Comparison of ENCODE assay signal across 12 mouse cellular contexts in the genomic region with DNA sequence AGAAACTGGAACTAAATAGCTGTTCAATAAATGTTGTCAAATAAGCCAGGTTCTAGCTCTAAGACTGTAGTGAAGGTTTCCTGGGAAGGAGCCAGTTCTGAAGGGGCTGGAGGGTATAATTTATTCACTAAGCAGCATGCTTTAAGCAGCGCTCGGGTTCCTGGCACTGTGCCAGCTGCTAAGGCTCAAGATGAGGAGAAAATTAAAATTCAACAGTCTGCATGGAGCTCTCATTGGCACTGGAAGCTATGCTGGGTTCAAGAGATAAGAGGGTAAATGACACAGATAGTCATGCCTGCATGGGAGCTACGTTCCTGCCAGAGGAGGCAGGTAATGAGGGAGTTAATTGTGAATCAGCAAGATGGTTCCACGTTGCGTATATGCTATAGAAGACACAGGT. TPM values are rescaled to one million over a fixed set of nuclear protein-coding genes. Genes with fewer than 3 reads are reported as not detected.
DNase-seq lines count a peak whose midpoint lies in the region; ATAC-seq lines count a peak whose summit lies in the region.
"Had no signal": no experiment of that assay in that cellular context is flagged by ENCODE, and none has a peak within 500 bp of the region (broad histone marks: within the 10 kb centered on the region; RNA-seq: fewer than 3 reads in every experiment).

No protein-coding gene starts in this region.

- DNase-seq in cerebellum, postnatal 10 days: peak; percentile 87
- no peak for DNase-seq in cerebellum, adult 9-10 months
- peak; percentile 44 for DNase-seq in neural tube, embryonic 11.5 days (ENCODE audit: low spot score)
- no peak for DNase-seq in neural tube, embryonic 10.5 days (ENCODE audit: extremely low spot score, low spot score)
- DNase-seq in left cerebral cortex, adult 18-20 months (ENCODE audit: low spot score in 2 of 2): peak; percentile 41 to 69
- peak; percentile 86 for DNase-seq in right cerebral cortex, postnatal 4 days
- DNase-seq in ovary, postnatal 14 days (ENCODE audit: low spot score): no peak
- no peak for DNase-seq in spleen, adult 18-20 months
- DNase-seq: liver, embryonic 13.5 days had no signal

- no peaks in the 10 kb centered on the region for H3K27me3 ChIP-seq in neural tube, embryonic 11.5 days (ENCODE audit: control insufficient read depth, insufficient read depth, low read length)
- H3K27me3 ChIP-seq: liver, embryonic 13.5 days had no signal

- H3K4me1 ChIP-seq in neural tube, embryonic 11.5 days (ENCODE audit: control insufficient read depth, insufficient read depth, low read length): no peaks in the 10 kb centered on the region
- H3K4me1 ChIP-seq: heart, embryonic 13.5 days; liver, embryonic 13.5 days had no signal

- H3K4me2 ChIP-seq in neural tube, embryonic 11.5 days (ENCODE audit: low read depth): no peak overlapping the region
- H3K4me2 ChIP-seq: heart, embryonic 13.5 days; liver, embryonic 13.5 days had no signal

- no peaks in the 10 kb centered on the region for H3K36me3 ChIP-seq in neural tube, embryonic 11.5 days (ENCODE audit: control insufficient read depth, insufficient read depth, low read length)
- H3K36me3 ChIP-seq: heart, embryonic 13.5 days; liver, embryonic 13.5 days had no signal

- no peak overlapping the region for H3K27ac ChIP-seq in neural tube, embryonic 11.5 days (ENCODE audit: low read depth, low read length)
- H3K27ac ChIP-seq: heart, embryonic 13.5 days; liver, embryonic 13.5 days had no signal

- ATAC-seq in neural tube, embryonic 11.5 days (ENCODE audit: insufficient read depth, low FRiP score, low TSS enrichment): no peak

- no peaks in the 10 kb centered on the region for H3K9me3 ChIP-seq in neural tube, embryonic 11.5 days (ENCODE audit: control insufficient read depth, low read length)
- H3K9me3 ChIP-seq: heart, embryonic 13.5 days; liver, embryonic 13.5 days had no signal

- H3K9ac ChIP-seq in neural tube, embryonic 11.5 days (ENCODE audit: low read length): no peak overlapping the region
- H3K9ac ChIP-seq: heart, embryonic 13.5 days; liver, embryonic 13.5 days had no signal

- WGBS in neural tube, embryonic 11.5 days: 68% methylated on average over 5 of the region's 5 CpGs

- H3K4me3 ChIP-seq in neural tube, embryonic 11.5 days (ENCODE audit: low read depth, low read length): no peak overlapping the region
- H3K4me3 ChIP-seq: heart, embryonic 13.5 days; liver, embryonic 13.5 days had no signal

RNA-seq across cellular contexts. Expression of a gene that starts 26.3 kb away (rescaled TPM):
- 0.24 and 0.97 TPM in 2 replicates for polyA plus RNA-seq in neural tube, embryonic 11.5 days (2014; fragmentation: Nextera tagmentation; extraction: Ambion mirVana)
- 10 to 100 TPM; 24.9 to 30.5 TPM for total RNA-seq in left cerebral cortex, adult 18-20 months (2021)
- polyA plus RNA-seq: C2C12; heart, embryonic 13.5 days; liver, embryonic 13.5 days; small intestine, adult 2 months had no signal

Comparison
In these comparisons a context has a peak if more than half of its experiments do, and no peak if none do; other contexts are left out.
1. DNase-seq: peak in cerebellum, postnatal 10 days (2 of 2), neural tube, embryonic 11.5 days (single experiment), left cerebral cortex, adult 18-20 months (2 of 2) and right cerebral cortex, postnatal 4 days (single experiment); none in cerebellum, adult 9-10 months (single experiment), neural tube, embryonic 10.5 days (single experiment), ovary, postnatal 14 days (single experiment) and spleen, adult 18-20 months (0 of 2).